Mouse (Mus musculus): ENCODE measurements around the gene Klk8. TPM values are rescaled to one million over a fixed set of nuclear protein-coding genes. Genes with fewer than 3 reads are reported as not detected.

Gene Klk8
- polyA plus RNA-seq, 1 experiment: 4.8 TPM

DNA sequence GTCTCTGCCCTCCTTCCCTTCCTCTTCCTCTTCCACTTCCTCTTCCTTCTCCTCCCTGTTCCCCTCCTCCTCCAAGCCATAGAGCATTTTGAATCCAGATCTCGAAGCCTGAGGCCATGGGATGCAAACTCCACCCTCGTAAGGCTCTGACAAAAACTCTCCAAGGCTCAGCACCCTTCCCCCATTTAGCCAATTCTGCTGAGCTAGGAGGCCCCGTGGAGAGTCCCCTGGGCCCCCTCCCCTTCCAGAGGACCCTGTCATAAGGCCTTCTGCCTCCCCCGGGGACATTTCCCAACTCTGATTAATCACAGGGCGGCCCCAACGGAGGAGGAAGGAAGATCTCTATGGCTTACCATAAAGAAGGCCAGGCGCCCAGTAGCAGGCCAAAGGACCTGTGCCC lies 5.8 kb upstream of the Klk8 start, which contains the start of gene Klk9:
Gene Klk9 (plus strand): TSS at position 301 of the 400 bp plus-strand sequence.
- DNase-seq (ENCODE audit: low read depth): no peak
- TF ChIP-seq POLR2A (IDR thresholded peaks at IDR 0.05; ENCODE audit: borderline replicate concordance, extremely low read depth, insufficient read depth, insufficient read length, poor library complexity, severe bottlenecking) (no peak), CTCF (IDR thresholded peaks at IDR 0.05; ENCODE audit: borderline replicate concordance, extremely low read depth, insufficient read depth, insufficient read length) (no peak)

DNA sequence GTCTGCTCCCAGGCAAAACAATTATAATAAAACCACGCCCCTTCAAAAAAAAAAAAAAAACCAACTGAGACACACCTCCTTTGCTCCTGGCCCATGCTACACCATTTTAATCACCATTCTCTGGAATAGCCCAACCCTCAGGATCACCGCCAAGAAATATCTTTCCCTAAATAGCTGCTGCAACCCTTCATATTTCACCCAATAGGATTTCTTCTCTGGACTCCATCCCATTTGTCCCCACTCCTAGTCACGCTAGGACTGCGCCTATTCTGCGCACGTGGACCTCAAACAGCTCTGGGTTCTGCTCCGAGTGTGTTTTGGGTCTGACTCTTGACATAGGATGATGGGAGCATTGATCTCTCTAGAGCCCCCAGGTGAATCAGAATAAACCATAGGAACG lies 1.0 kb upstream of the Klk8 start:
- TF ChIP-seq CTCF (IDR thresholded peaks at IDR 0.05; ENCODE audit: borderline replicate concordance, extremely low read depth, insufficient read depth, insufficient read length) (no peak), POLR2A (IDR thresholded peaks at IDR 0.05; ENCODE audit: borderline replicate concordance, extremely low read depth, insufficient read depth, insufficient read length, poor library complexity, severe bottlenecking) (no peak)
- DNase-seq (ENCODE audit: low read depth): peak; percentile 2

DNA sequence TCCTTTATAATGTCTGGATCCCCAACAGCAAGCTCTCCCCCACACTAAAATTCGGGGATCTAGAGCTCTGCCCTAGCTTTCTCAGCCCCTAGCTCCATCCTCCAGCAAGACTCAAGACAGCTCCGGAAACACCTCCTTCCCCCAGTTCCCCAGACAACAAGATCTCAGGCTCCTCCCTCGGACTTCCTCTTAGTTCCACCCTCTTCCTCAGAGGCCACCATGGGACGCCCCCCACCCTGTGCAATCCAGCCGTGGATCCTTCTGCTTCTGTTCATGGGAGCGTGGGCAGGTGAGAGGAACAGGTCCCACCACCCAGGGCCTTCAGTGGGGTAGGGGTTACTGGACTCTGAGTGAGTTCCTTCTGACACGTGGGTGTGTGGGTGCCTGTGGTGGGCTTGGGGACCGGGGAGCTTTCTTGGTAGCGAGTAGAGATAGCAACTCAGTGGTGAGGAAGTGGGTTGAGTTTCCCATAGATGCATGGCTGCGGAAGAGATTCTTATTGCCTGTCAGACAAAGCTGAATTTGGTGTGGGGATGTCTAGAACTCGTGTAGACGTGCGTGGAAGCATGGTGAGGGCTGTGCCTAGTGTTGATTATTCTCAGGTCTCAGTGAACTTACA lies 576 bp downstream of the Klk8 start:
- DNase-seq (ENCODE audit: low read depth): peak; percentile 3
- TF ChIP-seq CTCF (IDR thresholded peaks at IDR 0.05; ENCODE audit: borderline replicate concordance, extremely low read depth, insufficient read depth, insufficient read length): no peak
- no peak for TF ChIP-seq POLR2A (IDR thresholded peaks at IDR 0.05; ENCODE audit: borderline replicate concordance, extremely low read depth, insufficient read depth, insufficient read length, poor library complexity, severe bottlenecking)

DNA sequence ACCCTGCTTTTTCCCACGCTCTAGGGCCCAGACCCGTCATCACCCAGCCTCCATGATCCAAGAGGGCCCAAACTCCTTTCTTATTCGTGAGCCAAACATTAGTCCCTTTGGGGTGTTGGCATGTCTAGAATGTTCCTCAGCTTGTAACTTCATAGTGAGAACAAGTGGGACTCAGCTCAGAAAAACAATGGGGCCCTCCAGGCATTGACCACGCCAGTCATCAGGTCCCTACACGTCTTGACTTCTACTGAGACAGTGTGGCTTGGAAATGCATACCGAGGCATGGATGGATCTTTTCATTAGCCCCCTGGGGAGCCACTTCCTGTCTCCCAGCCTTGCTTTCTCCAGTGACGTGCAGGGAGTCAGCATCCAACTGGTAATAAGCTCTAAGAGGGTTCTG lies 2.5 kb downstream of the Klk8 start:
- no peak for DNase-seq (ENCODE audit: low read depth)
- TF ChIP-seq POLR2A (IDR thresholded peaks at IDR 0.05; ENCODE audit: borderline replicate concordance, extremely low read depth, insufficient read depth, insufficient read length, poor library complexity, severe bottlenecking) (no peak), CTCF (IDR thresholded peaks at IDR 0.05; ENCODE audit: borderline replicate concordance, extremely low read depth, insufficient read depth, insufficient read length) (no peak)

DNA sequence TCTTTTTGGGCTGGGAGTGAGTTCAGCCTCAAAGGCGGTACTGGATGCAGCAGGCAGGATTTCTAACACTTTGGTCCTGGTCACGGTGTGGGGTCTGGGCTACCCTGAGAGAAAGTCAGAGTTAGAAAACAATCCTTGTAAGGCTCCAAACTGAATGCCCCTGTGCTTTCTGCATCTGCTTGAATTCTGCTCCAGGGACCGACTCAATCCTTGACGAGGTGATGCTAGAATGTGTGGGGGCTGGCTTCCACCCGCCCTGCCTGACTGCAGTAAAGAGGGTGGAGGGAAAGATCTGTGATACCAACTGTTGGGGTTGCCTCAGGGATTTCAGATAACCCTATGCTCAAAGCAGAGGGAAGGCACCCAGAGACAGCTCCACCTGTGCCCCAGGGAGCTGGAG lies 13.6 kb downstream of the Klk8 start, which contains the start of gene Klk7:
Gene Klk7 (plus strand): TSS at position 301 of the 400 bp plus-strand sequence.
- no peak for TF ChIP-seq POLR2A (IDR thresholded peaks at IDR 0.05; ENCODE audit: borderline replicate concordance, extremely low read depth, insufficient read depth, insufficient read length, poor library complexity, severe bottlenecking)
- no peak for TF ChIP-seq CTCF (IDR thresholded peaks at IDR 0.05; ENCODE audit: borderline replicate concordance, extremely low read depth, insufficient read depth, insufficient read length)
- DNase-seq (ENCODE audit: low read depth): no peak

DNA sequence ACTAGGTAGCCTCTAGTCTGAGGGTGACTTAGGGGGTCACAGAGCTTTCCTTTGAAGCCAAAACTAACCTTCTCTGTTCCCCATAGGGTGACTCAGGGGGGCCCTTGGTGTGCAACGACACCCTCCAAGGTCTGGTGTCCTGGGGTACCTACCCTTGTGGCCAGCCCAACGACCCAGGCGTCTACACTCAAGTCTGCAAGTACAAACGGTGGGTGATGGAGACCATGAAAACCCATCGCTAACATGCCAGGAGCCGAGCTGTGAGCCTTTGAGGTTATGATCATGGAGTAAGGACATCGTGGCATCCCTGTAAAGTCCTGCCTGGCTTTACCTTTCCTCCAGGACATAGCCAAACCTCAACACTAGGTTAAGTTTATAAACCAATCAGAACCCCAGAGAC lies 17.8 kb downstream of the Klk8 start:
- DNase-seq (ENCODE audit: low read depth): no peak
- no peak for TF ChIP-seq POLR2A (IDR thresholded peaks at IDR 0.05; ENCODE audit: borderline replicate concordance, extremely low read depth, insufficient read depth, insufficient read length, poor library complexity, severe bottlenecking)
- no peak for TF ChIP-seq CTCF (IDR thresholded peaks at IDR 0.05; ENCODE audit: borderline replicate concordance, extremely low read depth, insufficient read depth, insufficient read length)

DNA sequence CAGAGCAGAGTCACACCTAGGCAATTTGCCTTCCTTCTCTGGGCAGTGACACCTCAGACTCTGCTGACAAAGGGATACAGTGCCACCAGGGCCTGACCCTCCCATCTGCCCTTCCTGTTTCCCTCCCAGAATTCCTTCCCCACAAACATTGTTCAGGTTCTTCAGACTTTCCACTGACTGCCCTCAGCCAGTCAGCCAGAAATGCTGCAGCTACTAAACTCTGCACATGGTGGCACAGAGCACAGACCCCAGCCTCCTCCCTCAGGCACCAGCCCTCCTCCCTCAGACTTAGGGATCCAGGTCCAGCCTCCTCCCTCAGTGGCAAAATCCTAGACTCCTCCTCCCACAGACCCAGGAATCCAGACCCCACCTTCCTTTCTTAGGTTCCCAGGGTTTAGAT lies 19.4 kb downstream of the Klk8 start:
- TF ChIP-seq POLR2A (IDR thresholded peaks at IDR 0.05; ENCODE audit: borderline replicate concordance, extremely low read depth, insufficient read depth, insufficient read length, poor library complexity, severe bottlenecking) (no peak), CTCF (IDR thresholded peaks at IDR 0.05; ENCODE audit: borderline replicate concordance, extremely low read depth, insufficient read depth, insufficient read length) (no peak)
- DNase-seq (ENCODE audit: low read depth): no peak

DNA sequence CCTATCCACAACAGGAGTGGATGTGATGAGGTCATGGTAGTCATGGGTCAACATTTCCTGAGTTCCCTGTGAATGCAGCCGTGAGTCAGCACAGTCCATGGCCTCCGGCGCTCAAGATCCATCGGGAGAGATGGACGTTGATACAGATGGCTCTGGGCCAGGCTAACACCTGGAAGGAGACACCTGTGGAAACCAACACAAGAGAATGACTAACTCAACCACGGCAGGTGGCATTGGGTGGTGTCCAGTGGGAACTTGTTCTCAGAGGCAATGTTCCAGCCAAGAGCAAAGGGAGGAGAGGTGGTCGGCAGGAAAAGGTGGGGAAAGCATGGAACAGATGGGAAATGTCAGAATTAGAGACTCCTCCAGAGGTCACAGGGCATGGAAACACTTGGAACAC lies 24.2 kb downstream of the Klk8 start:
- DNase-seq (ENCODE audit: low read depth): no peak
- TF ChIP-seq CTCF (IDR thresholded peaks at IDR 0.05; ENCODE audit: borderline replicate concordance, extremely low read depth, insufficient read depth, insufficient read length) (no peak), POLR2A (IDR thresholded peaks at IDR 0.05; ENCODE audit: borderline replicate concordance, extremely low read depth, insufficient read depth, insufficient read length, poor library complexity, severe bottlenecking) (no peak)

DNA sequence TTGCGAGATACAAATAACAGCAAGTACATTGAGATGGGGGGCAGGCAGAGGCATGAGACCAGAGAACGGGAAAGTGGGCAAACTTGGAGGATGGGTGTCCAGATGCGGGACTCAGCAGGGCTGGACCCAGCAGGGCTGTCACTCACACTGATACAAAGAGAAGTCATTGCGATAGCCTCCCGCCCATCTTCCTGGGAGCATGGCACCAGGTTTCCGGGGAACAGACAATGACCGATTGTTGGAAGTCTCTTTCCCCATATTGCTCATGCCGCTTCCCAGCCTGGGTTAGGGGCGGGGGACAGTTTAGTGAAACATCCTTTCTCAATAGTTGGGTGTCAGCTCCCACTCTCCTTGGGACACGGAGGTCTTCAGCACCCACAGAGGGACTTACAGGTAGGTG lies 26.8 kb downstream of the Klk8 start, which contains the start of gene Klk6:
Gene Klk6 (plus strand): TSS at position 301 of the 400 bp plus-strand sequence.
- DNase-seq (ENCODE audit: low read depth): no peak
- TF ChIP-seq CTCF (IDR thresholded peaks at IDR 0.05; ENCODE audit: borderline replicate concordance, extremely low read depth, insufficient read depth, insufficient read length) (no peak), POLR2A (IDR thresholded peaks at IDR 0.05; ENCODE audit: borderline replicate concordance, extremely low read depth, insufficient read depth, insufficient read length, poor library complexity, severe bottlenecking) (no peak)

DNA sequence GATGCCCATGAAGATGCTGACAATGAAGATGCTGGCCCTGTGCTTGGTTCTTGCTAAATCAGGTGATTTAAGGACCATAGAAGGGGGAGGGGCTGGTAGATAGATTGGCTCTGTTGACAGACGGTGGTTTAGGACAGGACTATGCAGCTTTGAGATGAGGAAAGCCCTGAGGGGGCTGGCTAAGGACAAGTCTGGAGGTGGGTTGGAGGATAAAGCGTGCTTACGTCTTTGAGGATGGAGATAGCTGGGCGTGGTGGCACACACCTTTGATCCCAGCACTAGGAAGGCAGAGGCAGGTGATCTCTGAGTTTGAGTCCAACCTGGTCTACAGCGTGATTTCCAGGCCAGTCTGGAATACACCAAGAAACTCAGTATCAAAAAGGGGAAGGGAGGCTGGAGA lies 28.7 kb downstream of the Klk8 start:
- no peak for DNase-seq (ENCODE audit: low read depth)

DNA sequence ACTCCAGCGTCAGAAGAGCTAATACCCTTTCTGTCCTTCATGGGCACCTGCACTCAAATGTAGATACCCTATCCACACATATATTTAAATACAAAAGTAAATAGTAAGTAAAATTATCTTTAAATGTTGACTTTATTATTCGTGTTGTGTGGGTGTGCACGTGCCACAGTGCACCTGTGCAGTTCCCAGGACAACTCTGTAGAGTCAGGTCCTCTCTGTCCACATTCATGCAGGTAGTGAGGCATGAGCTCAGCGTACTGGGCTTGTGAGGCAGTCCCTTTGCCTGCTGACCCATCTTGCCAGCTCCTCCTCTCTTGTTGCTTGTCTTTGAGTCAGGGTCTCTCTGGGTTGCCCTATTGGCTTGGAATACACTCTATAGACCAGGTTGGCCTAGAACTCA lies 30.3 kb downstream of the Klk8 start:
- TF ChIP-seq CTCF (IDR thresholded peaks at IDR 0.05; ENCODE audit: borderline replicate concordance, extremely low read depth, insufficient read depth, insufficient read length) (no peak), POLR2A (IDR thresholded peaks at IDR 0.05; ENCODE audit: borderline replicate concordance, extremely low read depth, insufficient read depth, insufficient read length, poor library complexity, severe bottlenecking) (no peak)
- DNase-seq (ENCODE audit: low read depth): no peak

More for the DNA sequence above, 28.7 kb downstream of the Klk8 start:
- TF ChIP-seq POLR2A (IDR thresholded peaks at IDR 0.05; ENCODE audit: borderline replicate concordance, extremely low read depth, insufficient read depth, insufficient read length, poor library complexity, severe bottlenecking) (no peak), CTCF (IDR thresholded peaks at IDR 0.05; ENCODE audit: borderline replicate concordance, extremely low read depth, insufficient read depth, insufficient read length) (no peak)

DNA sequence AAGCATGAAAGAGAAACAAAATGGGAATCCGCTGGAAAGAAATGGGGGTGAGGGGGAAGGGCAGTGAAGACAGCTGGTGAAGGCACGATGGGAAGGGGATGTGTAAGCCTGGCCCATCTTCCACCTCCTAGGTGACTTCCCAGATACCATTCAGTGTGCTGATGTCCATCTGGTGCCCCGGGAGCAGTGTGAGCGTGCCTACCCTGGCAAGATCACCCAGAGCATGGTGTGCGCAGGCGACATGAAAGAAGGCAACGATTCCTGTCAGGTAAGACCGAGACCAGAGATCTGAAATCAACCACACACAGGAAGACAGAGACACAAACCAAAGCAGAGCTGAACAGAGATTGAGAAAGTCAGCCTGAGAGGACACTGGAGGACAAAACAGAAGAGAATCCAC lies 31.6 kb downstream of the Klk8 start:
- TF ChIP-seq CTCF (IDR thresholded peaks at IDR 0.05; ENCODE audit: borderline replicate concordance, extremely low read depth, insufficient read depth, insufficient read length) (no peak), POLR2A (IDR thresholded peaks at IDR 0.05; ENCODE audit: borderline replicate concordance, extremely low read depth, insufficient read depth, insufficient read length, poor library complexity, severe bottlenecking) (no peak)
- DNase-seq (ENCODE audit: low read depth): no peak

Measured in brain, embryonic 14.5 days (tissue).